Mouse (Mus musculus) olfactory bulb, adult 2 months (tissue): ENCODE measurements around the gene Dazap1.

Experiments
- CTCF ChIP-seq: fragments of 200-500 bp; IDR thresholded peaks from 2 replicates; pipeline ENCODE4 v1.5.1; 2012; ENCODE audit warnings: low read depth, mild to moderate bottlenecking, low read length, moderate library complexity; ENCODE audit not compliant: insufficient read depth
- POLR2A ChIP-seq: fragments of 200-500 bp; IDR thresholded peaks from 2 replicates; pipeline ENCODE4 v1.6.1; 2012; ENCODE audit warnings: mild to moderate bottlenecking, low read depth, low read length, moderate library complexity; ENCODE audit not compliant: insufficient read depth

- TF ChIP-seq CTCF (no peak), POLR2A (no peak)
Measured at GRCm38 (mm10) chr10:80323261-80324119, 62.2 kb downstream of the Dazap1 start.
